Mouse (Mus musculus) macrophage (primary cell): Measurements from ENCODE around the gene Commd1. TPM values are rescaled to one million over a fixed set of nuclear protein-coding genes. Genes with fewer than 3 reads are reported as not detected.

Experiments used
- H3K27ac ChIP-seq: fragments of 350-480 bp; formaldehyde crosslinking; 2 replicates; pipeline ENCODE4 v1.9.0; 2021
- H3K36me3 ChIP-seq: fragments of 350-480 bp; formaldehyde crosslinking; 2 replicates; pipeline ENCODE4 v1.9.0; 2021; ENCODE audit errors: inconsistent target
- H3K4me3 ChIP-seq: fragments of 350-480 bp; formaldehyde crosslinking; 2 replicates; pipeline ENCODE4 v1.9.0; 2021; ENCODE audit errors: inconsistent target
- H3K79me2 ChIP-seq: fragments of 350-480 bp; formaldehyde crosslinking; 2 replicates; pipeline ENCODE4 v1.9.0; 2021; ENCODE audit errors: inconsistent target
- WGBS: methylation state at CpG from one replicate; pipeline ENCODE4 v1.1.7; 2026; ENCODE audit warnings: inconsistent platforms; ENCODE audit not compliant: missing documents; 5-methylcytosine and 5-hydroxymethylcytosine counted together
- polyA plus RNA-seq: library from polyadenylated mRNA; stranded (reverse); fragments of 250-400 nt; gene quantifications from 3 replicates; pipeline ENCODE4 v1.2.4, GENCODE M21; 2018; ENCODE audit warnings: inconsistent platforms

The Commd1 gene
- polyA plus RNA-seq, 1 experiment from 2014 or later, result 67.8 TPM

- Histone ChIP-seq H3K79me2 (no peaks in the 10 kb centered on the region), H3K36me3 (no peaks in the 10 kb centered on the region), H3K27ac (no peak overlapping the region), H3K4me3 (no peak overlapping the region)
- 73% methylated on average over 4 of the region's 4 CpGs for WGBS
These were observed 102.5 kb downstream of the Commd1 start for GRCm38 (mm10) chr11:22879645-22880044.

DNA sequence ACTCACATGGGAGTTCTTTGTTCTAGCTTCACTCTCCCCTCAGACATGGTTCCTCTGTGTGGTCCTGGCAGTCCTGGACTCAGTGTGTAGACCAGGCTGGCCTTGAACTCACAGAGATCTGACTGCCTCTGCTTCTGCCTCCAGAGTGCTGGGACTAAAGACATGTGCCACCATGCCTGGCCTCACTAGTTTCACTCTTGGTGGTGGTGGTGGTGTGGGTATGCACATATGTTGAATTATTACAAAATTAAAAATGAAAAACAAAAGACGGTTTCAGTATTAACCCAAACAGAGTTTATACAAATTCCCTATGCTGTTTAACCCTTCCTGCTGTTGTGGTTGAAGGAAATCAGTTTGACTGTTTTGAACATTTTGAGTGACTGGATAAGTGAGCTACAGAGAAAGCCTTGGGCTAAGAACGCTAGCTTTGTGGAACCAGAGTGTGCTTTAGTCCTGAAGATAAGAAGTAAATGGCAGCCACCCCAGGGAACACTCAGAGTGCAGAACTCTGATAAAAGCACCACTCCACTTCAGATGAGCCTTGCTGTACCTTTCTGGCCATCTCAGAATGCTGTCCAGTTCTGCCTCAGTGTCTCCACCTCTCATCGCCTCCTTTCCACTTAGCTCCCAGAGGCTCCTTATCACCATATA lies 105.4 kb downstream of the Commd1 start:
- no peaks in the 10 kb centered on the region for H3K36me3 ChIP-seq
- H3K4me3 ChIP-seq, result no peak overlapping the region
- no peaks in the 10 kb centered on the region for H3K79me2 ChIP-seq
- H3K27ac ChIP-seq, result no peak overlapping the region
- WGBS, result 100% methylated on average over 3 of the region's 3 CpGs

GRCm38 (mm10) chr11:22875279-22875678 lies 106.9 kb downstream of the Commd1 start:
- Histone ChIP-seq H3K4me3 (no peak overlapping the region), H3K36me3 (no peaks in the 10 kb centered on the region), H3K27ac (no peak overlapping the region), H3K79me2 (no peaks in the 10 kb centered on the region)
- 88% methylated on average over 4 of the region's 4 CpGs for WGBS

DNA sequence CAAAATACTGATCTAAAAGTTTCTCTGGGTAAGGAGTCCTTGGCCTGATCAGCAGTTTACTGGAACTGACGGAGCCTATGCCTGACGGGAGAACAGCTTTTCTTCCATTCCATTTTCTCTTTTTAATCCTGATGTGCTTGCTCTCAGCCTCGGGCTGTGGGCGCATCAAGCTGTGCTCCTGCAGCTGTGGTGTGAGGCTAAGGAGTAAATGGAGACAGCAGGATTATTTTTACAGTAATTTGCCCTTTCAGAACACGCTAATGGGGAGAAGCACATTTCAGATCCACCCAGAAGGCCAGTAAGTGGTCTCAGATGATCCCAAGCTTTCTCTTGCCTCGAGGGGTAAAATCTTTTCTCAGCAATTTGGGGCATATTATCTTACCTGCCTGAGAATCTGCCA lies 107.4 kb downstream of the Commd1 start:
- Histone ChIP-seq H3K36me3 (no peaks in the 10 kb centered on the region), H3K4me3 (no peak overlapping the region), H3K27ac (no peak overlapping the region), H3K79me2 (no peaks in the 10 kb centered on the region)
- 95% methylated on average over 6 of the region's 6 CpGs for WGBS

GRCm38 (mm10) chr11:22873383-22873782 lies 108.8 kb downstream of the Commd1 start:
- WGBS, result 43% methylated on average over 4 of the region's 4 CpGs
- peak overlapping the region; percentile 87 for H3K27ac ChIP-seq

GRCm38 (mm10) chr11:22872307-22872680 lies 109.9 kb downstream of the Commd1 start:
- H3K4me3 ChIP-seq, result peak overlapping the region; percentile 22
- WGBS, result 6% methylated on average over 4 of the region's 4 CpGs
- H3K79me2 ChIP-seq, result no peaks in the 10 kb centered on the region
- H3K36me3 ChIP-seq, result no peaks in the 10 kb centered on the region
- H3K27ac ChIP-seq, result peak overlapping the region; percentile 87

More at GRCm38 (mm10) chr11:22873383-22873782, 108.8 kb downstream of the Commd1 start:
- no peaks in the 10 kb centered on the region for H3K36me3 ChIP-seq
- H3K79me2 ChIP-seq, result no peaks in the 10 kb centered on the region
- no peak overlapping the region for H3K4me3 ChIP-seq

- Histone ChIP-seq H3K36me3 (no peaks in the 10 kb centered on the region), H3K27ac (peak overlapping the region; percentile 87), H3K79me2 (no peaks in the 10 kb centered on the region), H3K4me3 (peak overlapping the region; percentile 22)
- WGBS, result 3% methylated on average over 7 of the region's 7 CpGs
These were observed 110.4 kb downstream of the Commd1 start for GRCm38 (mm10) chr11:22871628-22872306.

DNA sequence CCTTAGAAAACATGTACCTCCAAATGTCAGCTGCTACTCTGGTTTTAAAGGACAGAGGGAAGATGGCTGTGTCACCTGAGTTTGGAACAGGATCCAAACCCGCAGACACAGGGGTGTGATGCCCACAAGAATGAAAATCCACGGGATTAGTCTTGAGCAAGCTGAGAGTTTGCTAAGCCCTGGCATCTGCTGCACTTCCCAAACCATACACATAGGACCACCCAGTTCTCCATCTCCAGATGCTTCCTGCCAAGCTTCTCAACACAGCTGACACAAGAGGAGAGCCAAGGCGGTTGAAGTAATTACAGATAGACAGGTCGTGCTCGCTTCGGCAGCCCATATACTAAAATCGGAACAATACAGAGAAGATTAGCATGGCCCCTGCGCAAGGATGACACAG lies 113.6 kb downstream of the Commd1 start:
- H3K36me3 ChIP-seq, result no peaks in the 10 kb centered on the region
- H3K79me2 ChIP-seq, result no peaks in the 10 kb centered on the region
- H3K27ac ChIP-seq, result no peak overlapping the region
- WGBS, result 65% methylated on average over 8 of the region's 8 CpGs
- no peak overlapping the region for H3K4me3 ChIP-seq

GRCm38 (mm10) chr11:22867691-22868090 lies 114.5 kb downstream of the Commd1 start:
- H3K36me3 ChIP-seq, result no peaks in the 10 kb centered on the region
- H3K79me2 ChIP-seq, result no peaks in the 10 kb centered on the region
- H3K27ac ChIP-seq, result no peak overlapping the region
- H3K4me3 ChIP-seq, result no peak overlapping the region
- 92% methylated on average over 5 of the region's 5 CpGs for WGBS

DNA sequence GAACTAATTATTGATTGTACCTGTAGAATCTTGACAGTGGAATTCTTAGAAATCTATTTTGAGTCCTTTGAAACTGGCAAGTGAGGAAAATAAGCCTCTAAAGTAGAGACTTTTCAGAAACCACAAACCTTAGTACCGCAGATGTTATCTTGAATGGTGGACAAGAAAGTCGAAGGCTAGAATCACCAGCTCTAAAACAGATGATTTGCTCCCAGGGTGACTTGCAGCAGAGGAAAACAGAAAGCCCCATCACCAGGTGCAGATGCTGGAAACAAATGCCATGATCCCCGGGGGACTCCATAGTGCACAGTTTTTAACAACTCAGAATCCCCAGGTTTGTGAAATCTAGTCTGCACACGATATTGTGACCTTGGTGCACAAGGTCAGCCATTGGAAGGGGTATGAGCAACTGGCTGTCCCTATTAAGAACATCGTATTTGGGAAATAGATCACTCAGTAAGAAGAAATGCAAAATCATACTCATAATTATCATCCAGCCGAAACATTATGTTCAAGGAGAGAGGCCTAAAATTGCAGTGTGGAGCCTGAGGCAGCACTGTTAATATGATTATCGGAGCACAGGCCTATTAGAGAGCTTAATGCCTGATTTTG lies 116.4 kb downstream of the Commd1 start:
- no peaks in the 10 kb centered on the region for H3K36me3 ChIP-seq
- WGBS, result 71% methylated on average over 6 of the region's 7 CpGs
- peaks cover 1% of the 10 kb centered on the region; the same call in 1 of the 2 replicates for H3K79me2 ChIP-seq
- no peak overlapping the region for H3K27ac ChIP-seq
- H3K4me3 ChIP-seq, result no peak overlapping the region

DNA sequence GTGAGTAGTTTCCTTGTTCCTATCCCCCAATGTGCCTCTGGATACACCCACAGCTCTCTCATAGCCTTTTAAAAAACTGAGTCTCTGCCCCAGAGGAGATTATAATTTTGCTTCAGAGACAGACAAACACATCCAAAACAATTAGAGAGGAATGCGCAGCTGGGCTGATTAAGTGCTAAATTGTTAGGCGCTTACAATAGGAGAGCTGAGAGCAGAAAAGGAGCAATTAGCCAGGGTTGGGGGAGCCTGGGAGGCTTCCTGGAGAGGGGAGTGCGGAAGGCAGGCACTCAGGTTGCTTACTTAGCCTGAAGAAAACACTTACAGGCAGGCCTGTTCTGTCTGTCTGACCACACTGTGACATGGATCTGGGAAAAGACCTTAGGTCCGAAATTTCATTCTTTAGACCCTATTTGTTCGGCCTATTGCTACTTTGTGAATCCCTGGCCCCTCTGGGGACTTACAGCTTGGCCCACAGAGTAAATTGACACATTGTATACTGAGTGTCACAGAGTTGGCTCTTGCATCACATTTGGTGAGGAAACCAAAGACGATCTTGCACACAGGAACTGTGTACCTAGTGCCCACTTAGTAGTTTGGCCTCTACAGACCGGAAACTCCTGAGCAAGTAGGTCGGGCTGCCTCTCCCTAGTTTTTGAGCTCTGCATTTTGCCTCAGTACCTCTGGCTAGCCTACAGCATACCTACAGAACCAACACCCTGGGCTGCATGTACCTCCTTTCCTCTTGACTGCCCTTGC lies 117.7 kb downstream of the Commd1 start:
- H3K36me3 ChIP-seq, result no peaks in the 10 kb centered on the region
- H3K79me2 ChIP-seq, result peaks cover 5% of the 10 kb centered on the region; the same call in 1 of the 2 replicates
- H3K4me3 ChIP-seq, result no peak overlapping the region
- 76% methylated on average over 8 of the region's 8 CpGs for WGBS
- no peak overlapping the region for H3K27ac ChIP-seq

GRCm38 (mm10) chr11:22863581-22863980 lies 118.6 kb downstream of the Commd1 start:
- no peak overlapping the region for H3K4me3 ChIP-seq
- WGBS, result 79% methylated on average over 4 of the region's 4 CpGs

DNA sequence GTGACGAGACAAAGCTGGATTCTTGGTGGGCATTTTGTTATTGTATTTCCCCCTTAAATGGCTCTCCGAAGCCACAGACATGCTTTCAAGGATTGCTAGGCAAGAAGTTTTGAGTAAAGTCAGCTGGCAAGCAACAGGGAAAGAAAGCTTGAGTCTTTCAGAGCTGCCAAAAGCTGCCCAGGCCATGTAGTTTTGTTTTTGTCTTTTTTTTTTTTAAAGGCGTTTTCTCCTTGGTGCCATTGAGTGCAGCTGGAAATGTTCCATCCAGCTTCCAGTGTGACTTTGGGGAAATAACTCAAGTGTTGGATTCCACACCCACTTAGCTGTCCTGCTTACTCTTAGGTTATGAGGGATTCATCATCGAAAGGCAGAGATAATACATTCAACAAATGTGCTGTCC lies 120.9 kb downstream of the Commd1 start:
- H3K4me3 ChIP-seq, result peak overlapping the region; percentile 64; the same call in 1 of the 2 replicates
- no peak overlapping the region for H3K27ac ChIP-seq
- peaks cover 35% of the 10 kb centered on the region for H3K79me2 ChIP-seq
- 94% methylated on average over 4 of the region's 4 CpGs for WGBS
- H3K36me3 ChIP-seq, result no peaks in the 10 kb centered on the region

More at GRCm38 (mm10) chr11:22863581-22863980, 118.6 kb downstream of the Commd1 start:
- Histone ChIP-seq H3K27ac (no peak overlapping the region), H3K36me3 (no peaks in the 10 kb centered on the region), H3K79me2 (peaks cover 12% of the 10 kb centered on the region)

GRCm38 (mm10) chr11:22860335-22861227 lies 121.6 kb downstream of the Commd1 start, which contains the start of gene B3gnt2:
Gene B3gnt2 (minus strand): TSS chr11:22860961.
- Histone ChIP-seq H3K79me2 (peaks cover 42% of the 10 kb centered on the region), H3K36me3 (no peaks in the 10 kb centered on the region), H3K27ac (peak within 1 kb of the TSS; percentile 96), H3K4me3 (peak within 1 kb of the TSS; percentile 64)
- WGBS, result 13% methylated on average over 41 of the region's 41 CpGs
